Mouse (Mus musculus): Measurements from ENCODE around the gene Artn.

Gene Artn

GRCm38 (mm10) chr4:117929391-117929881 is at the start of gene Artn:
Gene Artn, minus strand, starts transcription at chr4:117929763.
- 2% methylated on average over 33 of the region's 33 CpGs for WGBS

- WGBS: 95% methylated on average over 4 of the region's 4 CpGs
Measured at GRCm38 (mm10) chr4:117979181-117979580, 49.6 kb upstream of the Artn start.

- WGBS: 94% methylated on average over 9 of the region's 9 CpGs
Measured at GRCm38 (mm10) chr4:117978282-117978681, 48.7 kb upstream of the Artn start.

GRCm38 (mm10) chr4:117977841-117978240 is 48.3 kb upstream of the Artn start:
- WGBS: 96% methylated on average over 11 of the region's 11 CpGs

GRCm38 (mm10) chr4:117977371-117977770 is 47.8 kb upstream of the Artn start:
- 93% methylated on average over 9 of the region's 9 CpGs for WGBS

GRCm38 (mm10) chr4:117975820-117976219 is 46.3 kb upstream of the Artn start:
- WGBS: 86% methylated on average over 1 of the region's 1 CpGs

- 55% methylated on average over 5 of the region's 5 CpGs for WGBS
Measured at GRCm38 (mm10) chr4:117974719-117975118, 45.2 kb upstream of the Artn start.

GRCm38 (mm10) chr4:117972999-117973398 is 43.4 kb upstream of the Artn start:
- 80% methylated on average over 10 of the region's 10 CpGs for WGBS

- WGBS: 92% methylated on average over 14 of the region's 14 CpGs
Measured at GRCm38 (mm10) chr4:117964346-117965025, 34.9 kb upstream of the Artn start.

GRCm38 (mm10) chr4:117957492-117957891 is 27.9 kb upstream of the Artn start:
- WGBS: 69% methylated on average over 4 of the region's 4 CpGs

- WGBS: 58% methylated on average over 7 of the region's 7 CpGs
Measured at GRCm38 (mm10) chr4:117947493-117947892, 17.9 kb upstream of the Artn start.

GRCm38 (mm10) chr4:117946639-117947305 is 17.2 kb upstream of the Artn start:
- WGBS: 64% methylated on average over 11 of the region's 11 CpGs

GRCm38 (mm10) chr4:117943317-117943716 is 13.8 kb upstream of the Artn start:
- 80% methylated on average over 5 of the region's 5 CpGs for WGBS

GRCm38 (mm10) chr4:117936964-117937363 is 7.4 kb upstream of the Artn start:
- 96% methylated on average over 5 of the region's 5 CpGs for WGBS

GRCm38 (mm10) chr4:117934081-117934480 is 4.5 kb upstream of the Artn start:
- WGBS: 91% methylated on average over 4 of the region's 4 CpGs

GRCm38 (mm10) chr4:117933248-117933647 is 3.7 kb upstream of the Artn start:
- WGBS: 90% methylated on average over 5 of the region's 5 CpGs

- 4% methylated on average over 13 of the region's 13 CpGs for WGBS
Measured at GRCm38 (mm10) chr4:117928699-117929241, 793 bp downstream of the Artn start.

- WGBS: 21% methylated on average over 6 of the region's 6 CpGs
Measured at GRCm38 (mm10) chr4:117928234-117928633, 1.3 kb downstream of the Artn start.

GRCm38 (mm10) chr4:117926545-117927482 is 2.7 kb downstream of the Artn start:
- 3% methylated on average over 71 of the region's 71 CpGs for WGBS

GRCm38 (mm10) chr4:117924916-117925315 is 4.6 kb downstream of the Artn start:
- 71% methylated on average over 5 of the region's 6 CpGs for WGBS

- WGBS: 59% methylated on average over 2 of the region's 2 CpGs
Measured at GRCm38 (mm10) chr4:117923450-117923849, 6.1 kb downstream of the Artn start.

- 94% methylated on average over 2 of the region's 2 CpGs for WGBS
Measured at GRCm38 (mm10) chr4:117921358-117921757, 8.2 kb downstream of the Artn start.
